Mouse (Mus musculus): ENCODE measurements around the gene Col6a4. TPM values are rescaled to one million over a fixed set of nuclear protein-coding genes. Genes with fewer than 3 reads are reported as not detected.
A peak's percentile ranks its signal among the peaks of the same experiment; 100 is the strongest.

Col6a4 gene
- total RNA-seq, 1 experiment from 2014 or later, result 0.30 TPM

- peak; percentile 76 for DNase-seq
These were observed 136.1 kb downstream of the Col6a4 start, which contains the start of gene Col6a5 for GRCm38 (mm10) chr9:105960533-105960932. Col6a5 (minus strand) TSS chr9:105960643.

- no peak for DNase-seq
These were observed 137.5 kb downstream of the Col6a4 start for GRCm38 (mm10) chr9:105959116-105959515.

- no peak for DNase-seq
These were observed 146.8 kb downstream of the Col6a4 start for GRCm38 (mm10) chr9:105949755-105950154.

GRCm38 (mm10) chr9:105947577-105947976, 149.0 kb downstream of the Col6a4 start:
- no peak for DNase-seq

Other genes starting within 250 kb of the Col6a4 start
- gene Col6a5, start 136.1 kb downstream of the Col6a4 start, total RNA-seq (2021), result 4.3 and 5.9 TPM in 2 replicates
- gene Glyctk, start 61.4 kb upstream of the Col6a4 start, total RNA-seq (2021), result 3.6 and 13.6 TPM in 2 replicates
- gene Wdr82, start 74.1 kb upstream of the Col6a4 start, total RNA-seq (2021), result 83.9 and 84.7 TPM in 2 replicates
- 133 and 136 TPM in 2 replicates for gene Ppm1m, start 103.0 kb upstream of the Col6a4 start, total RNA-seq (2021)
- 43.6 and 54.3 TPM in 2 replicates for gene Twf2, start 106.3 kb upstream of the Col6a4 start, total RNA-seq (2021)
- 1.3 and 3.8 TPM in 2 replicates for gene Tlr9, start 125.8 kb upstream of the Col6a4 start, total RNA-seq (2021)
- gene Alas1, start 151.9 kb upstream of the Col6a4 start, total RNA-seq (2021), result 1,325 and 1,932 TPM in 2 replicates
- 7.9 and 8.3 TPM in 2 replicates for gene Poc1a, start 184.3 kb upstream of the Col6a4 start, total RNA-seq (2021)

All from adrenal gland, postnatal 14 days (tissue).